Mouse (Mus musculus) small intestine, adult 2 months (tissue): ENCODE results near the gene 7420426K07Rik. TPM values are rescaled to one million over a fixed set of nuclear protein-coding genes. Genes with fewer than 3 reads are reported as not detected.

Source experiments
- H3K27ac ChIP-seq: fragments of 200-500 bp; 2 replicates; pipeline ENCODE4 v1.5.1; 2012; ENCODE audit warnings: low read depth, low read length, control low read depth, inconsistent platforms; ENCODE audit not compliant: insufficient read depth
- H3K27me3 ChIP-seq: fragments of 200-500 bp; 2 replicates; pipeline ENCODE4 v1.6.1; 2012; ENCODE audit warnings: mild to moderate bottlenecking, moderate library complexity, low read length, inconsistent platforms; ENCODE audit not compliant: control insufficient read depth, insufficient read depth
- H3K36me3 ChIP-seq: fragments of 200-500 bp; 2 replicates; pipeline ENCODE4 v1.6.1; 2012; ENCODE audit warnings: mild to moderate bottlenecking, low read length, control low read depth, inconsistent platforms; ENCODE audit not compliant: control insufficient read depth, insufficient read depth
- H3K4me1 ChIP-seq: fragments of 200-500 bp; 2 replicates; pipeline ENCODE4 v1.6.1; 2012; ENCODE audit warnings: low read length, inconsistent platforms, mixed read lengths; ENCODE audit not compliant: control insufficient read depth, insufficient read depth, insufficient read length
- H3K4me3 ChIP-seq: fragments of 200-500 bp; 2 replicates; pipeline ENCODE4 v1.5.1; 2012; ENCODE audit warnings: low read depth, mild to moderate bottlenecking, control low read depth, inconsistent platforms, low read length, moderate library complexity
- CTCF ChIP-seq: fragments of 200-500 bp; IDR thresholded peaks from 2 replicates; pipeline ENCODE4 v1.5.1; 2012; ENCODE audit warnings: low read depth, mild to moderate bottlenecking, control low read depth, inconsistent platforms, low read length, moderate library complexity, mixed read lengths; ENCODE audit not compliant: insufficient replicate concordance, insufficient read length; ENCODE audit errors: extremely low read depth
- POLR2A ChIP-seq: fragments of 200-500 bp; IDR thresholded peaks from 2 replicates; pipeline ENCODE4 v1.6.1; 2012; ENCODE audit warnings: low read depth, mild to moderate bottlenecking, control low read depth, inconsistent platforms, low read length, moderate library complexity
- WGBS: fragments of 180-500 bp; shearing (Covaris S2); methylation state at CpG from one replicate; pipeline ENCODE4 v1.1.7; 2018; 5-methylcytosine and 5-hydroxymethylcytosine counted together
- polyA plus RNA-seq: library from polyadenylated mRNA; depleted of rRNA; stranded (reverse); fragments of >200 nt; gene quantifications from 2 replicates; pipeline ENCODE4 v1.2.3, GENCODE M21; 2012; rRNA removed

The 7420426K07Rik gene
- polyA plus RNA-seq = not detected in 2 replicates

- no peaks in the 10 kb centered on the region for H3K27me3 ChIP-seq
- 89% methylated on average over 2 of the region's 2 CpGs for WGBS
- TF ChIP-seq POLR2A (no peak), CTCF (no peak)
Observed at GRCm38 (mm10) chr9:98902819-98903218, at the start of gene 7420426K07Rik. TSS of gene 7420426K07Rik (plus strand) at chr9:98903119.

GRCm38 (mm10) chr9:98856210-98856609, 46.7 kb upstream of the 7420426K07Rik start, which contains the start of gene Prr23a2:
TSS of gene Prr23a2 (plus strand) at chr9:98856494.
- no peaks in the 10 kb centered on the region for H3K27me3 ChIP-seq
- TF ChIP-seq POLR2A (no peak), CTCF (no peak)
- H3K27ac ChIP-seq = no peak within 1 kb of the TSS
- 65% methylated on average over 18 of the region's 18 CpGs for WGBS
- H3K4me3 ChIP-seq = no peak within 1 kb of the TSS
- no peaks in the 10 kb centered on the region for H3K4me1 ChIP-seq
- no peaks in the 10 kb centered on the region for H3K36me3 ChIP-seq

More at GRCm38 (mm10) chr9:98902819-98903218, at the start of gene 7420426K07Rik:
- Histone ChIP-seq H3K27ac (no peak within 1 kb of the TSS), H3K4me3 (no peak within 1 kb of the TSS), H3K4me1 (no peaks in the 10 kb centered on the region), H3K36me3 (no peaks in the 10 kb centered on the region)

GRCm38 (mm10) chr9:98863463-98863862, 39.5 kb upstream of the 7420426K07Rik start:
- 64% methylated on average over 3 of the region's 3 CpGs for WGBS
- no peak overlapping the region for H3K4me3 ChIP-seq
- no peak for TF ChIP-seq POLR2A
- no peak for TF ChIP-seq CTCF
- H3K27me3 ChIP-seq = no peaks in the 10 kb centered on the region
- no peak overlapping the region for H3K27ac ChIP-seq
- H3K4me1 ChIP-seq = no peaks in the 10 kb centered on the region
- H3K36me3 ChIP-seq = no peaks in the 10 kb centered on the region

GRCm38 (mm10) chr9:98864571-98864970, 38.3 kb upstream of the 7420426K07Rik start, which contains the start of gene Prr23a3:
TSS of gene Prr23a3 (plus strand) at chr9:98864767.
- TF ChIP-seq POLR2A (no peak), CTCF (no peak)
- Histone ChIP-seq H3K4me1 (no peaks in the 10 kb centered on the region), H3K36me3 (no peaks in the 10 kb centered on the region), H3K27me3 (no peaks in the 10 kb centered on the region), H3K27ac (no peak within 1 kb of the TSS), H3K4me3 (no peak within 1 kb of the TSS)
- 42% methylated on average over 22 of the region's 22 CpGs for WGBS

- Histone ChIP-seq H3K27me3 (no peaks in the 10 kb centered on the region), H3K4me1 (no peaks in the 10 kb centered on the region), H3K4me3 (no peak overlapping the region), H3K27ac (no peak overlapping the region), H3K36me3 (no peaks in the 10 kb centered on the region)
- WGBS = 69% methylated on average over 1 of the region's 1 CpGs
- TF ChIP-seq POLR2A (no peak), CTCF (no peak)
Observed at GRCm38 (mm10) chr9:98901486-98901885, 1.4 kb upstream of the 7420426K07Rik start.

GRCm38 (mm10) chr9:98920629-98921523, 18.0 kb downstream of the 7420426K07Rik start:
- no peak overlapping the region for H3K4me3 ChIP-seq
- H3K4me1 ChIP-seq = no peaks in the 10 kb centered on the region
- no peak overlapping the region for H3K27ac ChIP-seq
- H3K36me3 ChIP-seq = no peaks in the 10 kb centered on the region
- 87% methylated on average over 5 of the region's 5 CpGs for WGBS
- no peak for TF ChIP-seq CTCF
- TF ChIP-seq POLR2A = no peak
- H3K27me3 ChIP-seq = no peaks in the 10 kb centered on the region

GRCm38 (mm10) chr9:98923119-98923518, 20.2 kb downstream of the 7420426K07Rik start:
- no peak for TF ChIP-seq POLR2A
- TF ChIP-seq CTCF = no peak
- Histone ChIP-seq H3K4me3 (no peak overlapping the region), H3K27me3 (no peaks in the 10 kb centered on the region), H3K36me3 (no peaks in the 10 kb centered on the region), H3K27ac (no peak overlapping the region), H3K4me1 (no peaks in the 10 kb centered on the region)
- WGBS = 36% methylated on average over 6 of the region's 6 CpGs
